In genomic region chr3:128230390-128230789, GRCm38 (mm10) we compare ENCODE assay signal across 17 mouse cellular contexts.
"Had no signal": no experiment of that assay in that cellular context is flagged by ENCODE, and none has a peak within 500 bp of the region (broad histone marks: within the 10 kb centered on the region; RNA-seq: fewer than 3 reads in every experiment).

No protein-coding gene starts in this region.

- H3K36me3 ChIP-seq: intestine, embryonic 15.5 days; liver, embryonic 13.5 days; stomach, embryonic 15.5 days had no signal

- H3K4me2 ChIP-seq: intestine, embryonic 15.5 days; liver, embryonic 13.5 days; stomach, embryonic 15.5 days had no signal

- DNase-seq: kidney, adult 18-20 months; kidney, adult 9 months; kidney, postnatal 25 days; layer of hippocampus, adult 9-11 months; liver, embryonic 13.5 days; lung, adult 2 months; lung, postnatal 14 days; lung, postnatal 4 days; right cerebral cortex, adult 18-20 months; right cerebral cortex, postnatal 25 days; spleen, adult 18-20 months; thymus, postnatal 25 days had no signal

- H3K27ac ChIP-seq: intestine, embryonic 15.5 days; kidney, postnatal 0 days; layer of hippocampus, adult 2 months; liver, embryonic 13.5 days; stomach, embryonic 15.5 days had no signal

- H3K4me1 ChIP-seq: intestine, embryonic 15.5 days; liver, embryonic 13.5 days; stomach, embryonic 15.5 days had no signal

- ATAC-seq: intestine, embryonic 15.5 days; midbrain, embryonic 16.5 days had no signal

- H3K9ac ChIP-seq: intestine, embryonic 15.5 days; liver, embryonic 13.5 days; stomach, embryonic 15.5 days had no signal

- H3K9me3 ChIP-seq: intestine, embryonic 15.5 days; liver, embryonic 13.5 days; stomach, embryonic 15.5 days had no signal

- H3K4me3 ChIP-seq: intestine, embryonic 15.5 days; layer of hippocampus, adult 2 months; liver, embryonic 13.5 days; stomach, embryonic 15.5 days had no signal

- H3K27me3 ChIP-seq: intestine, embryonic 15.5 days; liver, embryonic 13.5 days; stomach, embryonic 15.5 days had no signal
